Mouse (Mus musculus) kidney, postnatal 0 days (tissue): ENCODE results near the gene Rbks. TPM values are rescaled to one million over a fixed set of nuclear protein-coding genes. Genes with fewer than 3 reads are reported as not detected.
"Not testable (repeated sequence)": the region's sequence is repeated elsewhere in the genome, so short reads cannot be mapped to it uniquely, and the experiment has no call there.

ENCODE experiments used
- ATAC-seq: fragments of 200-750 bp; cut with Nextera tagmentation; replicated peaks from 2 replicates; pipeline ENCODE4 v1.8.0; 2017; ENCODE audit warnings: low read depth, moderate number of reproducible peaks, moderate TSS enrichment, moderate library complexity; ENCODE audit not compliant: low FRiP score
- DNase-seq: peaks from one replicate; pipeline ENCODE4 v3.0.0-alpha.2; 2016; ENCODE audit warnings: low spot score
- H3K27ac ChIP-seq: fragments of 300-500 bp; sonication (generic); 2 replicates; pipeline ENCODE4 v1.5.1; 2014; ENCODE audit warnings: mild to moderate bottlenecking
- H3K27me3 ChIP-seq: fragments of 300-500 bp; sonication (generic); 2 replicates; pipeline ENCODE4 v1.6.1; 2014; ENCODE audit warnings: low read length, mixed read lengths; ENCODE audit not compliant: insufficient read depth
- H3K36me3 ChIP-seq: fragments of 300-500 bp; sonication (generic); 2 replicates; pipeline ENCODE4 v1.6.1; 2014; ENCODE audit warnings: low read length, mixed read lengths; ENCODE audit not compliant: insufficient read depth
- H3K4me1 ChIP-seq: fragments of 300-500 bp; sonication (generic); replicated peaks from 2 replicates; pipeline ENCODE4 v1.6.1; 2014; ENCODE audit warnings: antibody characterized with exemption, low read length, mixed read lengths; ENCODE audit not compliant: insufficient read depth
- H3K4me2 ChIP-seq: fragments of 300-500 bp; sonication (generic); 2 replicates; pipeline ENCODE4 v1.6.1; 2014; ENCODE audit warnings: mild to moderate bottlenecking, low read length, moderate library complexity, mixed read lengths
- H3K4me3 ChIP-seq: fragments of 300-500 bp; sonication (generic); replicated peaks from 2 replicates; pipeline ENCODE4 v1.5.1; 2014; ENCODE audit warnings: low read depth, low read length
- H3K9ac ChIP-seq: fragments of 300-500 bp; sonication (generic); 2 replicates; pipeline ENCODE4 v1.6.1; 2014; ENCODE audit warnings: low read depth, low read length
- H3K9me3 ChIP-seq: fragments of 300-500 bp; sonication (generic); replicated peaks from 2 replicates; pipeline ENCODE4 v1.6.1; 2016; ENCODE audit warnings: low read length, inconsistent platforms, mixed read lengths
- CTCF ChIP-seq: IDR thresholded peaks from 2 replicates; pipeline ENCODE4 v1.5.1; 2016; ENCODE audit warnings: antibody characterized with exemption, low read depth, mild to moderate bottlenecking, moderate library complexity
- WGBS: fragments of 180-500 bp; shearing (Covaris S2); extraction: QIAGEN DNeasy Blood & Tissue Kit; methylation state at CpG from one replicate; pipeline ENCODE4 v1.1.7; 2014; 5-methylcytosine and 5-hydroxymethylcytosine counted together
- polyA plus RNA-seq: library from polyadenylated mRNA; unstranded; fragments of >200 nt; fragmentation: Nextera tagmentation; extraction: Ambion mirVana; gene quantifications from 2 replicates; pipeline ENCODE4 v1.2.1, GENCODE M21; 2015

Rbks gene
- polyA plus RNA-seq, 1 experiment from 2014 or later, result 12.5 TPM

- WGBS, result 8% methylated on average over 26 of the region's 26 CpGs
- Histone ChIP-seq H3K9ac (peak within 1 kb of the TSS; percentile 54; the same call in 1 of the 2 replicates), H3K9me3 (no peaks in the 10 kb centered on the region), H3K27me3 (no peaks in the 10 kb centered on the region), H3K4me1 (peaks cover 9% of the 10 kb centered on the region; the same call in 1 of the 2 replicates), H3K36me3 (no peaks in the 10 kb centered on the region), H3K4me3 (peak within 1 kb of the TSS; percentile 23), H3K27ac (peak within 1 kb of the TSS; percentile 8; the same call in 1 of the 2 replicates), H3K4me2 (peak within 1 kb of the TSS; percentile 57)
- ATAC-seq (no peak), DNase-seq (peak; percentile 83)
- TF ChIP-seq CTCF, result peak; percentile 58
These were observed 100.7 kb downstream of the Rbks start, which contains the start of gene Mrpl33 for GRCm38 (mm10) chr5:31596481-31597429. Gene Mrpl33 (plus strand): TSS chr5:31596935.

GRCm38 (mm10) chr5:31595868-31596267, 101.6 kb downstream of the Rbks start:
- Histone ChIP-seq H3K36me3 (no peaks in the 10 kb centered on the region), H3K9ac (no peak overlapping the region), H3K27me3 (no peaks in the 10 kb centered on the region), H3K9me3 (no peaks in the 10 kb centered on the region), H3K4me3 (no peak overlapping the region), H3K4me1 (peaks cover 9% of the 10 kb centered on the region; the same call in 1 of the 2 replicates), H3K4me2 (no peak overlapping the region), H3K27ac (peak overlapping the region; percentile 8; the same call in 1 of the 2 replicates)
- 0 out of 2 replicates have a peak, but pooled peaks have one; percentile 11 for TF ChIP-seq CTCF
- DNase-seq, result no peak
- ATAC-seq, result no peak
- WGBS, result 68% methylated on average over 4 of the region's 4 CpGs

GRCm38 (mm10) chr5:31591122-31591521, 106.3 kb downstream of the Rbks start:
- 92% methylated on average over 7 of the region's 7 CpGs for WGBS
- Histone ChIP-seq H3K36me3 (no peaks in the 10 kb centered on the region), H3K27me3 (no peaks in the 10 kb centered on the region), H3K9ac (no peak overlapping the region), H3K9me3 (no peaks in the 10 kb centered on the region), H3K4me2 (no peak overlapping the region), H3K27ac (no peak overlapping the region), H3K4me1 (peaks cover 5% of the 10 kb centered on the region; the same call in 1 of the 2 replicates), H3K4me3 (no peak overlapping the region)
- ATAC-seq (no peak), DNase-seq (no peak)
- no peak for TF ChIP-seq CTCF

- ATAC-seq (no peak), DNase-seq (peak; percentile 57)
- peak overlapping the region; percentile 23; the same call in 1 of the 2 replicates for H3K9ac ChIP-seq
- H3K27ac ChIP-seq, result no peak overlapping the region
- TF ChIP-seq CTCF, result no peak
- H3K4me2 ChIP-seq, result no peak overlapping the region
- H3K4me1 ChIP-seq, result peaks cover 6% of the 10 kb centered on the region; the same call in 1 of the 2 replicates
- H3K4me3 ChIP-seq, result no peak overlapping the region
- no peaks in the 10 kb centered on the region for H3K36me3 ChIP-seq
- no peaks in the 10 kb centered on the region for H3K9me3 ChIP-seq
- H3K27me3 ChIP-seq, result no peaks in the 10 kb centered on the region
- 42% methylated on average over 14 of the region's 14 CpGs for WGBS
These were observed 107.6 kb downstream of the Rbks start for GRCm38 (mm10) chr5:31589711-31590319.

GRCm38 (mm10) chr5:31588672-31589071, 108.8 kb downstream of the Rbks start:
- not testable (repeated sequence) for H3K4me1 ChIP-seq, H3K9me3 ChIP-seq, H3K9ac ChIP-seq, ATAC-seq, H3K4me3 ChIP-seq, H3K27me3 ChIP-seq, H3K4me2 ChIP-seq, H3K36me3 ChIP-seq, H3K27ac ChIP-seq, DNase-seq
- WGBS, result 91% methylated on average over 8 of the region's 8 CpGs
- peak; percentile 42 for TF ChIP-seq CTCF

GRCm38 (mm10) chr5:31588016-31588415, 109.4 kb downstream of the Rbks start:
- Histone ChIP-seq H3K9ac (no peak overlapping the region), H3K36me3 (no peaks in the 10 kb centered on the region), H3K4me2 (no peak overlapping the region), H3K4me3 (no peak overlapping the region), H3K27ac (0 out of 2 replicates have a peak overlapping the region, but pooled peaks have one; percentile 36), H3K9me3 (no peaks in the 10 kb centered on the region), H3K4me1 (peaks cover 6% of the 10 kb centered on the region; the same call in 1 of the 2 replicates), H3K27me3 (no peaks in the 10 kb centered on the region)
- no peak for DNase-seq
- no peak for TF ChIP-seq CTCF
- ATAC-seq, result no peak
- WGBS, result 72% methylated on average over 2 of the region's 2 CpGs
